Mouse (Mus musculus): ENCODE data around the gene Iqcd.

Gene Iqcd

GRCm38 (mm10) chr5:120603515-120603914 lies 14.7 kb downstream of the Iqcd start:
- DNase-seq (ENCODE audit: low read depth in 1 of 2, low spot score in 2 of 2): no peak

DNA sequence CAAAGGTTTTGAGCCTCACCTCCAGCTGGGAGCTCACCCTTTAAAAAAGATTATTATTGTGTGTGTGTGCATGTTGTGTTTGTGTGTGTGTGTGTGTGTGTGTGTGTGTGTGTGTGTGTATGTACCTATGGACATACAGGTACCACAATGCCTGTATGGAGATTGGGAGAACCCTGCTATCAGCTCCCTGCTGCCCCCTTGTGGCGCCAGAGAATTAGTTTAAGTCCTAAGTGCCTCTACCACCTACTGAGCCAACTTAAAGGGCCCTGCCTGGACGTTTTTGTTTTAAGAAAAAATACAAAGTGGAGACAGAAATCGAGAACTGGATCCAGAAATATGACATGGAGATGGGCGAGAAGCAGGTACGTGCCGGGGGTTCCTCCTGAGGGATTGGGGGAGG lies 16.0 kb downstream of the Iqcd start:
- peak in 1 of 2 experiments; percentile 63 for DNase-seq (ENCODE audit: low read depth in 1 of 2, low spot score in 2 of 2)

DNA sequence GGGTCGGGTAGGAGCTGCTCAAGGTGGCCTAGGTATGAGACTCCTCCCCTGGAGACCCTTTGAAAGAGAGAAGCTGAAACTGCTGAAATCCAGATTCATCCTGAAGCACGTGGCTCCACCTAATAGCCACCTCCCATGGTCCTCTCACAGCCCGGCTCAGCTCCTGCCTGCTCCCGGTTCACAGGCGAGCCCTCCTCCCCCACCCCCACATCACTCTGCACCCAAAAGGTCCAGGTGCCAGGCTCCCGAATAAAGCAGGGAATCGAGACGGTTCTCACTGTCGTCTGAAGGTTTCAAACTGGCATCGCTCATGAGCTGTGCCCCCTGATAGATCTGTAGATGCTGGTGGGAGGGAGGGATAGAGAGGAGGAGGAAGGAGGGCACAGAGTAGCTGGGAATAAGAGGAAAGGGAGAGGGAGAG lies 16.4 kb downstream of the Iqcd start:
- DNase-seq (ENCODE audit: low read depth in 1 of 2, low spot score in 2 of 2): no peak

DNA sequence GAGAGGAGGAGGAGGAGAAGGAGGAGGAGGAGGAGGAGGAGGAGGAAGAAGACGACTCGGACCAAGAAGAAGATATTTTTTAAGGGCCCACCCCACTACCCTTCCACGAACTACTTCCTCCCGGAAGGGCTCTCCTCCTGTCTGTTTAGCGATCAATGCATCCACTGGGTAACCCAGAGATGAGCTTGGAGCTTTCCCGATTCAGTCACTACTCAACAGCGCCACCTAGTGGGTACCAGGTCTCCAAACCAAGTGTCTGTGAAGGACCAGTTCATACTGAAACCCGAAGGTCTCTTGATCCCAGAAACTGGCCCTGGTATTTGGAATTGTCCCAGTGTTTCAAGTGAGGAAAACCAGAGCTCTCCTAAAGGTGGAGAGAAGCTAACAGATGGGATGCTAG lies 16.9 kb downstream of the Iqcd start:
- peak; percentile 68 to 76 for DNase-seq (ENCODE audit: low read depth in 1 of 2, low spot score in 2 of 2)

DNA sequence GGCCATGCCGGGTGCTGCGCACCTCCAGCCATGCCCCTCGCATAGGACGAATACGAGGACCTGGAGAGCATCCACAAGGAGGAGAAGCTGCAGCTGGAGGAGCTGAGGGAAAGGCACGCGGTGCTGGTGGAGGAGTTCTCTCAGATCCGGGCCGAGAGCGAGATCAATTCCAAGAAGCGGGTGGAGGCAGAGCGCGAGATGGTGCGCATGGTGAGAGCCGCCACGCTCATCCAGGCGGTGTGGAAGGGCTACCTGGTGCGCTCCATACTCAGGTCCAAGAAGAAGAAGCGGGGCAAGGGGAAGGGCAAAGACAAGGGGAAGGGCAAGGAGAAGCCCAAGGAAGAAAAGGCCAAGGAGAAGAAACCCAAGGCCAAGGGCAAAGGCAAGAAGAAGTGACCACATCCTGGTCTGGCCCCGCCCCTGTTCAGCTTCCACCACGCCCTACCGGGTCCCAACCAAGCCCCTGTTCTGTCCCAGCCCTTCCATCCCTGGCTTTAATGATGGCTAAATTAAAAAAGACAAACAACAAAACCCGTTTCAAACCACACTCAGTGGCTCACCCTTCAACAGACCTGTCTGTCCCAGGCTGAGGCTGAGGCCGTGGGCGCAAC lies 17.9 kb downstream of the Iqcd start:
- DNase-seq (ENCODE audit: low read depth in 1 of 2, low spot score in 2 of 2): no peak

GRCm38 (mm10) chr5:120607335-120607734 lies 18.5 kb downstream of the Iqcd start:
- no peak for DNase-seq (ENCODE audit: low read depth in 1 of 2, low spot score in 2 of 2)

GRCm38 (mm10) chr5:120609246-120609775 lies 20.5 kb downstream of the Iqcd start:
- no peak for DNase-seq (ENCODE audit: low read depth in 1 of 2, low spot score in 2 of 2)

DNA sequence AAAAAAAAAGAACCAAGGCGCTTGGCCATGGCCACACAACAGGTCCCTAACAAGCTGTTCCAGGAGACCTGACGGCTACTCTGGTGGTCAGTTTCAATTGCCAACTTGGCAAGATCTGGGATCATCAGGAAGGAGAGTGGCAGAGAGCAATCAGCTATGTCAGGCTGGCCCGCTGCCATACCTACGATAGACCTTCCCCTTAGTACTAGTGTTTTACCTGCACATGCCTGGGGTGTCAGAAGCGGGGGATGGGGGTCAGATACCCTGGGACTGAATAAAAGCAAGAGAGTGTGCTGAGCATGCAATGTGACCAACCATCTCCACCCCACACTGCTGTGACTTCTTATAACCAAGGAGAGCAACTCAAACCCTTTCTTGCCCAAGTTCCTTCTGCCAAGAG lies 22.1 kb downstream of the Iqcd start:
- DNase-seq (ENCODE audit: low read depth in 1 of 2, low spot score in 2 of 2): no peak

GRCm38 (mm10) chr5:120611416-120611815 lies 22.6 kb downstream of the Iqcd start:
- no peak for DNase-seq (ENCODE audit: low read depth in 1 of 2, low spot score in 2 of 2)

DNA sequence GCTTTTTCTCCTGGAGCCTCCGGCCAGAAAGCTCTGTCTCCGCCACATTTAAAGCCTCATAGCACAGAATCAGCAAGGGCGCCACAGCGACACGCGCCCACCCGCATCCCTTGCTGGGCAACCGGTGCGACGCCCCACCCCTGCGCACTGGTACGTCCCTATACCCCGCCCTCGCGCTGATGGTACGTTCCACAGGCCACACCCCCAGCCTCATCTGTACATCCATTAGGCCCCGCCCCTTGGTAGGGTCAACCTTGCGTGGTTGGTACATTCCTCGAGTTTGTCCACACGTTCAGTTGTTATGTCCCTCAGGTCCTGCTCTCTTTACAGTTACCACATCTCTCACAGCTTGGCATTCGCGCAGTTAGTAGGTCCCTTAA lies 23.6 kb downstream of the Iqcd start, which contains the start of the genes Rita1 and Ddx54:
Gene Rita1 (minus strand): TSS at position 148 of the 380 bp plus-strand sequence.
Gene Ddx54 (plus strand): TSS at position 298 of the 380 bp plus-strand sequence.
- peak in 1 of 2 experiments; percentile 94 for DNase-seq (ENCODE audit: low read depth in 1 of 2, low spot score in 2 of 2)

GRCm38 (mm10) chr5:120612822-120613604 lies 24.2 kb downstream of the Iqcd start:
- peak; percentile 100 for DNase-seq (ENCODE audit: low read depth in 1 of 2, low spot score in 2 of 2)

GRCm38 (mm10) chr5:120615903-120616302 lies 27.1 kb downstream of the Iqcd start:
- peak in 1 of 2 experiments; percentile 49 for DNase-seq (ENCODE audit: low read depth in 1 of 2, low spot score in 2 of 2)

- no peak for DNase-seq (ENCODE audit: low read depth in 1 of 2, low spot score in 2 of 2)
These were observed 30.0 kb downstream of the Iqcd start for GRCm38 (mm10) chr5:120618778-120619177.

DNA sequence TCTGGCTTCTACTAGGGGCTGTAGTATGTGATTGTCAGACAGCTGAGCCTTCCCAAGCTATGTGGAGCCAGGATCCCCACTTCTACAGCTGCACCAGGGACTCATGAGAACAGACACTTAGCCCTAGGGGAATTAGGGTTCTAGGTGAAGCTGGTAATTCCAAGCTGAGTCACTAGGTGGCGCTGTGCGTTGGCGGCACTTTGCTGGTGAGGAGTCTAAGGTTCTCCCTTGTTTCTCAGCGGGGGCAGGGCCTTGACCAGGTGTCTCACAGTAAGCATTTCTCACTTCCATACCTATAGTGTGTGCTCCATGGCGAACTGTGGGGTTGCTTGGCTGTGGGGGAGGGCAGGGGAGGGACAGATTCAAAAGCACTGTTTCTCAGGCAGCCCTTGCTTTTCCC lies 30.4 kb downstream of the Iqcd start:
- DNase-seq (ENCODE audit: low read depth in 1 of 2, low spot score in 2 of 2): peak in 1 of 2 experiments; percentile 45

DNA sequence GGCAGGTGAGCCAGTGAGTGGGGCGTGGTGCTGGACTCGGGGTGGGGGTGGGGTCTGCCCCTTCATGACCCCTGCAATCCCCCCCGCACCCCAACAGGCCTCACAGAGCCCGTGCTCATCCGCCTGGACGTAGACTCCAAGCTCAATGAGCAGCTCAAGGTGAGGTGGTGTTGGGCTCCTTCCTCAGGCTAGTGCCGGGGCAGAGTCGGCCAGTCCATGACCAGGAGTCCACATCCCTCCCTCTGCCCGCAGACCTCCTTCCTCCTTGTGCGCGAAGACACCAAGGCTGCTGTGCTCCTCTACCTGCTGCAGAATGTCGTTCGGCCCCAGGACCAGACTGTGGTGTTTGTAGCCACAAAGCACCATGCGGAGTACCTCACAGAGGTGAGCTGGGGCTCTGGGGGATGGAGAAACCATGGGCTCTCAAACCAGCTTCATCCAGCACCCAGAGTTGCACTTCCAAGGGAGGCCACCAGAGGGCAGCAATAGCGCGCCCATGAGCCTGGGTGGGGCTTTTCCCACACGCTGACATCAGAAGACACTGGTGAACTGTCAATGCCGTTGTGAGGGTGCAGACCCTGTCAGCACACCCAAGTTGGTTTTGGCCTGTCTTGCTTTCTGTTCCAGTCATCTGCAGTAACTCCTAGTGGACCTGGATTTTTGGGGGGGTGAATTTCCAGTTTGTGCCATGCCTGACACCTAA lies 31.7 kb downstream of the Iqcd start:
- DNase-seq (ENCODE audit: low read depth in 1 of 2, low spot score in 2 of 2): peak; percentile 60 to 78

DNA sequence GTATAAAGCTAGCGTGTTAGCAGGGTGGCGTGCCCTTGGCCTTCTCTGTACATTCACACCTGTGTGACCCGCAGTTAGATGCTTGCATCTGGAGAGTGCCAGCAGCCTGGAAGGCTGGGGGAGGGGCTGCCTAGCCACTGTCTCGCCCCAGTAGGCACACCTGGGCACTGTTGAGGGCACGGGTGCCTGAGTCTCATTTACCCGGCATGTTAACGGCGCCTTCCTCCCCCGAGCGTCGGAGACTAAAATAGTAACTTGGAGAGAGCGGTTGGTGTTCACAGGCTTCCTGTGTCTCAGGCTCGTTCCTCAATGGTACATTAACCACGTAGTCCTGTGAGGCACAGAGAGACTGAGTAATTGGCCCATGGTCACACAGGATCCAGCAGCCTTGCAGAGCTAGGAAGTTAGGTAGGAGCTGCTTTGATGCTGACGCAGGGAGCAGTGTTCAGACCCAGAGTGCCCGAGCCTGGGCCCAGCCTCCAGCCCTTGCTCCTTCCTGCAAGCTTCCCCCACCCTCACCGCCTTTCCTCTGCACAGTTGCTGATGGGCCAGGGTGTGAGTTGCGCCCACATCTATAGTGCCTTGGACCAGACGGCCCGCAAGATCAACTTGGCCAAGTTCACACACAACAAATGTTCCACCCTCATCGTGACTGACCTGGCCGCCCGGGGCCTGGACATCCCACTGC lies 32.4 kb downstream of the Iqcd start:
- DNase-seq (ENCODE audit: low read depth in 1 of 2, low spot score in 2 of 2): no peak

DNA sequence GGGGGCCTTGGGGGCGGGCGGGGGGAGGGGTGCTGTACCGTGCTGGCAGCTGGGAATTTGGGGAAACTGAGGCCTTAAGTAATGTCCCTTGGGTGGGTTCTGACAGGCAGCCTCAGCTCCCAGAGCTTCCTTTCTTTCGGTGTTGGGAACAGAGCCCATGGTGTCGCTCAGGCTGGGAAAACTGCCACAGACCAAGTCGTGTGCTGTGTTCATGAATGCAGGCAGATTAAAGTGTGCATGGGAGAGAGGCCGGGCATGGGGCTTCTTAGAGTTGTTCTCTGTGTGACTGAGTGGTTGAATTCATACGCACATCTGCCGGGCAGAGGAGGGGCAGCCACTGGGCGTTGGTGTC lies 33.0 kb downstream of the Iqcd start:
- no peak for DNase-seq (ENCODE audit: low read depth in 1 of 2, low spot score in 2 of 2)

DNA sequence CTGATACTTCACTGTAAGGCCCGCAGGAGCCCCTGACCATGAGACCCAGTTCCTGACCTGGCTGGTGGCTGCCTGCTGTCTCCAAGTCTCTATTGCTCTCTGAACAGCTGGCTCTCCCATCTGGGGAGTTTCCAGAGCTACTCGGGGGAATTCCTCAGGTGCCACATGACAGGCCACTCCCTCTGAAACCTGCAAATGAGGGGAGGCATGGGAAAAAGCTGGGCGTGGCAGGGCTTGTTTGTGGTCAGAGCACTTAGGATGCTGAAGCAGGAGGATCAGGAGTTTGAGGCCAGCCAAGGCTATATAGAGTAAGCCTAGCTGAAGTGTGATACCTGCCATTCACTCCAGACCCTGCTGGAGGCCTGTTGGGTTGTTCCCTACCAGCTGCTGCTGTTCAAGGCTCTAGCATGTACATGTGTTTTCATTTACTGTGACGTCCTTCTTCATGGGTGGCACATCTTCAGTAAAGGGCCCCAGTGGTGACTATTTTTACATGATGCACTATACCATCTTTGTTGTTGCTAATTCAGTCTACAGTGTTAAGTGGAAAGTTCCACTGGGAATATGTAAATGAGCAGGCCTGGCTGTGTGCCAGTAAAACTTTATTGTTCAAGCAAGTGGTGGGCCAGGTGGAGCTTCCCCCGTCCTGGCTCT lies 33.5 kb downstream of the Iqcd start:
- DNase-seq (ENCODE audit: low read depth in 1 of 2, low spot score in 2 of 2): no peak

DNA sequence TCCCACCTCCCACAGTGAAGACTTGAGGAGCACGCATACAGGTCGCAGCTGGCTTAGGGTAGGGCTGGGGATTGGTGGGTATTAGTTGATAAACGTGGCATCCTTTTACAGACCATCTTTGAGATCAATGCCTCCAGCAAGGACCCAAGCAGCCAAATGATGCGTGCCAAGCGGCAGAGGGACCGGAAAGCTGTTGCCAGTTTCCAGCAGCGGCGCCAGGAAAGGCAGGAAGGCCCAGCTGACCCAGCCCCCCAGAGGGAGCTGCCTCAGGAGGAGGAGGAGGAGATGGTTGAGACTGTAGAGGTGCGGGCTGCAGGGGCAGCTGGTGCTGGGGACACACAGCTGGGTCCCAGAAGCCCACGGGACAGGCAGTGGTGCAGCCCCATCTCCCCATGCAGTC lies 35.6 kb downstream of the Iqcd start:
- DNase-seq (ENCODE audit: low read depth in 1 of 2, low spot score in 2 of 2): no peak

DNA sequence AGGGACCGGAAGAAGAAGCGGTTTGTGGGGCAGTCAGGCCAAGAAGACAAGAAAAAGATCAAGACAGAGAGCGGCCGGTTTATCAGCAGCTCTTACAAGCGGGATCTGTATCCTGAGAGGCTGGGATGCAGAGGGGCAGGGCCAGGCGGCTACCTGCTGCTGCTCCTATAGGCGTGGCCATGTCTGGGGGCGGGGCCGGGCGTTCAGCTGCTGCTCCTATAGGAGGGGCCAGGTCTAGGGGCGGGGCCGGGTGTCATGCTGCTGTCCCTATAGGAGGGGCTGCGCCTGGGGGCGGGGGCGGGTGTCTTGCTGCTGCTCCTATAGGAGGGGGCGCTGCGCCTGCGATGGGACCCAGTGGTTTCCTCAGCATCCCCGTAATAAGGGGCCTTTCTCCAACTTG lies 37.6 kb downstream of the Iqcd start:
- no peak for DNase-seq (ENCODE audit: low read depth in 1 of 2, low spot score in 2 of 2)

Measured in monocyte, adult 2 months (primary cell).